Comparison of ENCODE assay signal across 19 mouse cellular contexts in genomic region chr7:111467715-111468114, GRCm38 (mm10).
DNase-seq lines count a peak whose midpoint lies in the region; ATAC-seq and TF ChIP-seq lines count a peak whose summit lies in the region.
"Had no signal": no experiment of that assay in that cellular context is flagged by ENCODE, and none has a peak within 500 bp of the region (broad histone marks: within the 10 kb centered on the region; RNA-seq: fewer than 3 reads in every experiment).

No protein-coding gene starts in this region.

- no peak for TF ChIP-seq POLR2A in brain, embryonic 14.5 days (IDR thresholded peaks at IDR 0.05; ENCODE audit: borderline replicate concordance, extremely low read depth, insufficient read depth, insufficient read length, poor library complexity, severe bottlenecking)

- H3K36me3 ChIP-seq in hindbrain, embryonic 14.5 days (replicated peaks; ENCODE audit: control insufficient read depth, insufficient read depth) = no peaks in the 10 kb centered on the region
- no peaks in the 10 kb centered on the region for H3K36me3 ChIP-seq in hindbrain, embryonic 11.5 days (ENCODE audit: control insufficient read depth, insufficient read depth, low read length)
- H3K36me3 ChIP-seq in hindbrain, embryonic 16.5 days (ENCODE audit: control insufficient read depth, insufficient read depth, low read length) = no peaks in the 10 kb centered on the region
- H3K36me3 ChIP-seq in hindbrain, embryonic 10.5 days = no peaks in the 10 kb centered on the region
- H3K36me3 ChIP-seq in neural tube, embryonic 15.5 days = no peaks in the 10 kb centered on the region
- H3K36me3 ChIP-seq in kidney, embryonic 15.5 days = no peaks in the 10 kb centered on the region
- H3K36me3 ChIP-seq: embryonic facial prominence, embryonic 10.5 days; embryonic facial prominence, embryonic 12.5 days; forebrain, embryonic 15.5 days had no signal

- no peak for TF ChIP-seq CTCF in brain, embryonic 14.5 days (IDR thresholded peaks at IDR 0.05; ENCODE audit: borderline replicate concordance, extremely low read depth, insufficient read depth, insufficient read length)

- 55% methylated on average over 5 of the region's 5 CpGs for WGBS in hindbrain, embryonic 14.5 days
- WGBS in hindbrain, embryonic 11.5 days = 65% methylated on average over 5 of the region's 5 CpGs
- WGBS in hindbrain, embryonic 16.5 days = 47% methylated on average over 5 of the region's 5 CpGs
- WGBS in hindbrain, embryonic 10.5 days = 60% methylated on average over 5 of the region's 5 CpGs
- WGBS in neural tube, embryonic 15.5 days = 35% methylated on average over 5 of the region's 5 CpGs
- WGBS in kidney, embryonic 15.5 days = 54% methylated on average over 5 of the region's 5 CpGs

- no peaks in the 10 kb centered on the region for H3K9me3 ChIP-seq in hindbrain, embryonic 14.5 days (ENCODE audit: control insufficient read depth, low read length)
- no peaks in the 10 kb centered on the region for H3K9me3 ChIP-seq in hindbrain, embryonic 11.5 days (ENCODE audit: control insufficient read depth, low read length)
- H3K9me3 ChIP-seq in hindbrain, embryonic 16.5 days (ENCODE audit: control insufficient read depth, low read length) = no peaks in the 10 kb centered on the region
- H3K9me3 ChIP-seq in hindbrain, embryonic 10.5 days = no peaks in the 10 kb centered on the region
- no peaks in the 10 kb centered on the region for H3K9me3 ChIP-seq in neural tube, embryonic 15.5 days (replicated peaks)
- no peaks in the 10 kb centered on the region for H3K9me3 ChIP-seq in kidney, embryonic 15.5 days (replicated peaks)
- H3K9me3 ChIP-seq: embryonic facial prominence, embryonic 10.5 days; embryonic facial prominence, embryonic 12.5 days; forebrain, embryonic 13.5 days; forebrain, embryonic 15.5 days had no signal

- no peak for DNase-seq in hindbrain, embryonic 14.5 days (ENCODE audit: low spot score)
- no peak for DNase-seq in hindbrain, embryonic 11.5 days (ENCODE audit: low spot score)
- no peak for DNase-seq in hindbrain, embryonic 10.5 days (ENCODE audit: low spot score)
- DNase-seq in neural tube, embryonic 10.5 days (ENCODE audit: extremely low spot score, low spot score) = no peak
- peak; percentile 8 for DNase-seq in brain, embryonic 14.5 days (ENCODE audit: low read depth)
- DNase-seq: adrenal gland, adult 8-10 months; adrenal gland, postnatal 25 days; cerebellum, adult 11-12 months; cerebellum, adult 8-10 months; cerebellum, adult 9-11 months; forebrain, postnatal 0 days had no signal

- peak; percentile 70; the same call in 1 of the 2 replicates for ATAC-seq in hindbrain, embryonic 14.5 days (ENCODE audit: low FRiP score)
- ATAC-seq in hindbrain, embryonic 11.5 days (ENCODE audit: low FRiP score) = no peak
- ATAC-seq in hindbrain, embryonic 16.5 days = peak; percentile 60; the same call in 1 of the 2 replicates
- ATAC-seq in neural tube, embryonic 15.5 days (ENCODE audit: low FRiP score) = 0 out of 2 replicates have a peak, but pooled peaks have one; percentile 24
- ATAC-seq in kidney, embryonic 15.5 days (replicated peaks; ENCODE audit: low FRiP score) = no peak
- ATAC-seq: activated CD4-positive, CD25-positive, alpha-beta regulatory T cell, adult 4 months; forebrain, embryonic 13.5 days; forebrain, embryonic 15.5 days; forebrain, postnatal 0 days had no signal

- no peak overlapping the region for H3K4me2 ChIP-seq in hindbrain, embryonic 14.5 days (replicated peaks)
- no peak overlapping the region for H3K4me2 ChIP-seq in hindbrain, embryonic 11.5 days (replicated peaks; ENCODE audit: low read depth, low read length)
- H3K4me2 ChIP-seq in hindbrain, embryonic 16.5 days (ENCODE audit: low read length) = no peak overlapping the region
- no peak overlapping the region for H3K4me2 ChIP-seq in neural tube, embryonic 15.5 days
- H3K4me2 ChIP-seq in kidney, embryonic 15.5 days = no peak overlapping the region
- H3K4me2 ChIP-seq: embryonic facial prominence, embryonic 12.5 days; forebrain, embryonic 13.5 days; forebrain, embryonic 15.5 days had no signal

- no peaks in the 10 kb centered on the region for H3K27me3 ChIP-seq in hindbrain, embryonic 14.5 days (ENCODE audit: control insufficient read depth, insufficient read depth, low read length)
- H3K27me3 ChIP-seq in hindbrain, embryonic 11.5 days (ENCODE audit: control insufficient read depth, insufficient read depth, low read length) = no peaks in the 10 kb centered on the region
- H3K27me3 ChIP-seq in hindbrain, embryonic 16.5 days (replicated peaks; ENCODE audit: control insufficient read depth, insufficient read depth, low read length) = no peaks in the 10 kb centered on the region
- H3K27me3 ChIP-seq in hindbrain, embryonic 10.5 days (ENCODE audit: insufficient read depth, poor library complexity, severe bottlenecking) = no peaks in the 10 kb centered on the region
- no peaks in the 10 kb centered on the region for H3K27me3 ChIP-seq in neural tube, embryonic 15.5 days (replicated peaks)
- H3K27me3 ChIP-seq in kidney, embryonic 15.5 days = no peaks in the 10 kb centered on the region
- H3K27me3 ChIP-seq: embryonic facial prominence, embryonic 12.5 days; forebrain, embryonic 13.5 days; forebrain, embryonic 15.5 days had no signal

- H3K9ac ChIP-seq in hindbrain, embryonic 14.5 days = no peak overlapping the region
- no peak overlapping the region for H3K9ac ChIP-seq in hindbrain, embryonic 11.5 days (ENCODE audit: low read depth, low read length)
- H3K9ac ChIP-seq in hindbrain, embryonic 16.5 days (ENCODE audit: low read depth, low read length) = no peak overlapping the region
- H3K9ac ChIP-seq in neural tube, embryonic 15.5 days (replicated peaks) = no peak overlapping the region
- no peak overlapping the region for H3K9ac ChIP-seq in kidney, embryonic 15.5 days
- H3K9ac ChIP-seq: embryonic facial prominence, embryonic 12.5 days; forebrain, embryonic 13.5 days; forebrain, embryonic 15.5 days; forebrain, postnatal 0 days had no signal

- no peak overlapping the region for H3K4me3 ChIP-seq in hindbrain, embryonic 14.5 days (replicated peaks; ENCODE audit: low read length)
- H3K4me3 ChIP-seq in hindbrain, embryonic 11.5 days (ENCODE audit: low read depth, low read length) = no peak overlapping the region
- H3K4me3 ChIP-seq in hindbrain, embryonic 16.5 days (ENCODE audit: low read length) = no peak overlapping the region
- no peak overlapping the region for H3K4me3 ChIP-seq in hindbrain, embryonic 10.5 days
- H3K4me3 ChIP-seq in neural tube, embryonic 15.5 days (replicated peaks) = no peak overlapping the region
- H3K4me3 ChIP-seq in kidney, embryonic 15.5 days (replicated peaks) = no peak overlapping the region
- H3K4me3 ChIP-seq: embryonic facial prominence, embryonic 10.5 days; embryonic facial prominence, embryonic 12.5 days; forebrain, embryonic 13.5 days; forebrain, embryonic 15.5 days had no signal

- H3K4me1 ChIP-seq in hindbrain, embryonic 14.5 days (replicated peaks; ENCODE audit: control insufficient read depth, insufficient read depth, low read length) = no peaks in the 10 kb centered on the region
- H3K4me1 ChIP-seq in hindbrain, embryonic 11.5 days (replicated peaks; ENCODE audit: control insufficient read depth, insufficient read depth, low read length) = no peaks in the 10 kb centered on the region
- H3K4me1 ChIP-seq in hindbrain, embryonic 16.5 days (ENCODE audit: control insufficient read depth, insufficient read depth, low read depth, low read length) = no peaks in the 10 kb centered on the region
- H3K4me1 ChIP-seq in hindbrain, embryonic 10.5 days (replicated peaks) = 0 out of 2 replicates have a peak, but pooled peaks cover 3% of the 10 kb centered on the region
- H3K4me1 ChIP-seq in neural tube, embryonic 15.5 days = no peaks in the 10 kb centered on the region
- H3K4me1 ChIP-seq in kidney, embryonic 15.5 days = no peaks in the 10 kb centered on the region
- H3K4me1 ChIP-seq: embryonic facial prominence, embryonic 10.5 days; embryonic facial prominence, embryonic 12.5 days; forebrain, embryonic 13.5 days; forebrain, embryonic 15.5 days had no signal

- H3K27ac ChIP-seq in hindbrain, embryonic 14.5 days = no peak overlapping the region
- H3K27ac ChIP-seq in hindbrain, embryonic 11.5 days (ENCODE audit: low read depth, low read length) = no peak overlapping the region
- no peak overlapping the region for H3K27ac ChIP-seq in hindbrain, embryonic 16.5 days (ENCODE audit: low read depth, low read length)
- no peak overlapping the region for H3K27ac ChIP-seq in hindbrain, embryonic 10.5 days
- no peak overlapping the region for H3K27ac ChIP-seq in neural tube, embryonic 15.5 days (replicated peaks)
- H3K27ac ChIP-seq in kidney, embryonic 15.5 days = no peak overlapping the region
- H3K27ac ChIP-seq: embryonic facial prominence, embryonic 10.5 days; embryonic facial prominence, embryonic 12.5 days; forebrain, embryonic 13.5 days; forebrain, embryonic 15.5 days had no signal

Comparison
In these comparisons a context has a peak if more than half of its experiments do, and no peak if none do; other contexts are left out.
1. ATAC-seq: peak in hindbrain, embryonic 14.5 days (single experiment), hindbrain, embryonic 16.5 days (single experiment) and neural tube, embryonic 15.5 days (single experiment); none in hindbrain, embryonic 11.5 days (single experiment) and kidney, embryonic 15.5 days (single experiment).